Mouse (Mus musculus) cerebellum, adult 11 months (tissue): ENCODE measurements around the gene Prpf4.
A peak's percentile ranks its signal among the peaks of the same experiment; 100 is the strongest.

Experiments
- DNase-seq: peaks from one replicate; pipeline ENCODE4 v3.0.0; 2022

Gene Prpf4

GRCm38 (mm10) chr4:62437871-62438270, 29.3 kb downstream of the Prpf4 start:
- no peak for DNase-seq

- DNase-seq = no peak
Measured at GRCm38 (mm10) chr4:62439793-62440192, 31.2 kb downstream of the Prpf4 start.

- peak; percentile 77 for DNase-seq
Measured at GRCm38 (mm10) chr4:62440544-62440943, 31.9 kb downstream of the Prpf4 start.

GRCm38 (mm10) chr4:62440986-62441385, 32.4 kb downstream of the Prpf4 start:
- DNase-seq = no peak

GRCm38 (mm10) chr4:62454995-62455394, 46.4 kb downstream of the Prpf4 start:
- peak; percentile 29 for DNase-seq

- DNase-seq = no peak
Measured at GRCm38 (mm10) chr4:62459081-62459480, 50.5 kb downstream of the Prpf4 start.

GRCm38 (mm10) chr4:62460348-62460747, 51.8 kb downstream of the Prpf4 start:
- no peak for DNase-seq

GRCm38 (mm10) chr4:62463124-62463523, 54.5 kb downstream of the Prpf4 start:
- no peak for DNase-seq

- no peak for DNase-seq
Measured at GRCm38 (mm10) chr4:62468158-62468557, 59.6 kb downstream of the Prpf4 start.

- DNase-seq = peak; percentile 73
Measured at GRCm38 (mm10) chr4:62470598-62471051, 62.0 kb downstream of the Prpf4 start, which contains the start of gene Wdr31. TSS of gene Wdr31 (minus strand) at chr4:62470896.

GRCm38 (mm10) chr4:62472071-62472470, 63.5 kb downstream of the Prpf4 start:
- DNase-seq = no peak

- DNase-seq = no peak
Measured at GRCm38 (mm10) chr4:62475131-62475530, 66.5 kb downstream of the Prpf4 start.

- DNase-seq = no peak
Measured at GRCm38 (mm10) chr4:62475793-62476192, 67.2 kb downstream of the Prpf4 start.
